Mouse (Mus musculus) cerebellum, adult 2 months (tissue): ENCODE measurements around the gene Smarca4.

Experiments
- CTCF ChIP-seq: fragments of 200-500 bp; IDR thresholded peaks from 2 replicates; pipeline ENCODE4 v1.5.1; 2011; ENCODE audit warnings: low read depth, mild to moderate bottlenecking, control low read depth, low read length, moderate library complexity, borderline replicate concordance; ENCODE audit not compliant: insufficient read depth
- POLR2A ChIP-seq: fragments of 200-500 bp; IDR thresholded peaks from 2 replicates; pipeline ENCODE4 v1.6.1; 2011; ENCODE audit warnings: low read length, control low read depth, borderline replicate concordance; ENCODE audit not compliant: insufficient read depth

- TF ChIP-seq POLR2A (no peak), CTCF (no peak)
Measured at GRCm38 (mm10) chr9:21589538-21589937, 26.4 kb upstream of the Smarca4 start.
